Mouse (Mus musculus): ENCODE data around the gene Fam222b. TPM values are rescaled to one million over a fixed set of nuclear protein-coding genes. Genes with fewer than 3 reads are reported as not detected.
A peak's percentile ranks its signal among the peaks of the same experiment; 100 is the strongest.

Gene Fam222b
- total RNA-seq, 2 experiments from 2014 or later: 10.4 to 11.6 TPM

GRCm38 (mm10) chr11:78204287-78204686 is 109.8 kb downstream of the Fam222b start:
- DNase-seq (ENCODE audit: low spot score in 2 of 2): no peak

GRCm38 (mm10) chr11:78205361-78206206 is 111.1 kb downstream of the Fam222b start:
- no peak for DNase-seq (ENCODE audit: low spot score in 2 of 2)

Small RNA genes within 50 kb of the gene (microRNA-seq; reads per million reads assigned to microRNA genes)
- gene Mir144 (30.3 reads per million, percentile 40 among the genes with 10 or more reads in this experiment), gene Mir451a (not detected), gene Mir451b (not detected), gene Mir7653 (not detected)

Other genes with a start within 250 kb of the Fam222b start
- gene Pipox, start 200.6 kb upstream of the Fam222b start, total RNA-seq (2021): under 1 TPM; 0.34 to 0.57 TPM
- 1 to 10 TPM in 1 of 2 experiments, under 1 TPM in 1; 0.21 to 1.0 TPM for gene Sez6, start 163.9 kb upstream of the Fam222b start, total RNA-seq (2021)
- gene Phf12, start 111.9 kb upstream of the Fam222b start, total RNA-seq (2021): 10 to 100 TPM; 35.4 to 39.9 TPM
- gene Dhrs13, start 62.4 kb upstream of the Fam222b start, total RNA-seq (2021): 1 to 10 TPM; 6.2 to 7.6 TPM
- 10 to 100 TPM; 70.3 to 76.4 TPM for gene Flot2, start 56.7 kb upstream of the Fam222b start, total RNA-seq (2021)
- 10 to 100 TPM; 20.9 to 21.4 TPM for gene Eral1, start 14.3 kb upstream of the Fam222b start, total RNA-seq (2021)
- 10 to 100 TPM; 36.5 to 41.4 TPM for gene Traf4, start 70.9 kb downstream of the Fam222b start, total RNA-seq (2021)
- gene Nek8, start 82.0 kb downstream of the Fam222b start, total RNA-seq (2021): 1 to 10 TPM; 6.6 to 7.5 TPM
- 10 to 100 TPM; 12.6 to 16.0 TPM for gene Tlcd1, start 82.1 kb downstream of the Fam222b start, total RNA-seq (2021)
- gene Rpl23a, start 88.9 kb downstream of the Fam222b start, total RNA-seq (2021): 1,000 to 10,000 TPM; 1,488 to 1,617 TPM
- gene Rab34, start 93.8 kb downstream of the Fam222b start, total RNA-seq (2021): 10 to 100 TPM; 43.9 to 45.7 TPM
- 1 to 10 TPM; 1.9 to 2.4 TPM for gene Proca1, start 98.7 kb downstream of the Fam222b start, total RNA-seq (2021)
- 10 to 100 TPM; 59.4 to 64.3 TPM for gene Sdf2, start 151.1 kb downstream of the Fam222b start, total RNA-seq (2021)
- gene Supt6, start 151.3 kb downstream of the Fam222b start, total RNA-seq (2021): 10 to 100 TPM; 45.1 to 49.0 TPM
- 100 to 1,000 TPM; 104 to 108 TPM for gene 2610507B11Rik, start 167.1 kb downstream of the Fam222b start, total RNA-seq (2021)
- 1 to 10 TPM in 1 of 2 experiments, under 1 TPM in 1; 0.47 to 1.3 TPM for gene BC030499, start 196.2 kb downstream of the Fam222b start, total RNA-seq (2021)
- gene Spag5, start 206.9 kb downstream of the Fam222b start, total RNA-seq (2021): 10 to 100 TPM; 14.6 to 16.1 TPM
- 1 to 10 TPM; 1.4 to 2.2 TPM for gene Aldoc, start 228.3 kb downstream of the Fam222b start, total RNA-seq (2021)
- gene Pigs, start 233.8 kb downstream of the Fam222b start, total RNA-seq (2021): 10 to 100 TPM; 30.5 to 33.2 TPM
- gene Unc119, start 248.8 kb downstream of the Fam222b start, total RNA-seq (2021): 10 to 100 TPM; 20.4 to 26.7 TPM